Mouse (Mus musculus) heart, postnatal 0 days (tissue): ENCODE results near the gene Prlh.

Experiments used
- CTCF ChIP-seq: IDR thresholded peaks from 2 replicates; pipeline ENCODE4 v1.5.1; 2016; ENCODE audit warnings: antibody characterized with exemption, control low read depth, low read depth
- EP300 ChIP-seq: IDR thresholded peaks from 2 replicates; pipeline ENCODE4 v1.6.1; 2016; ENCODE audit warnings: antibody characterized with exemption, low read depth

DNA sequence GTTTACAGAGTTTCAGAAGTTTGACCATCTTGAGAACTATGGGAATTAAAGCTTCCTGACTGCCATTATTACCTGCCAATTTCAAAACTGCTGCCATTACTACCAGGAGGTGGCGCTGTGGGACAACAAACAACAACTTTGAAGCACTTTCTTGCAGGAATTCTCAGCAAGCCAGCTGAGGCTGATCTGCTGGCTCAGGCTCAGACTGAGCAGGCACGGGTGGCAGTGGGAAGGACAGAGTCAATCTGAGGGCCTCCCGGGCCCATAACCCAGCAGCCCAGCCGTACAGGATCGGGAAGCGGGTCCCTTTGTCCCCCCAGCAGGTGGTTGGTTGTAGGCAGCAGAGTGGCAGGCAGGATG, 24.4 kb upstream of the Prlh start:
- TF ChIP-seq CTCF (peak; percentile 93), EP300 (no peak)
